Mouse (Mus musculus) adrenal gland (tissue): ENCODE measurements at regions not wholly inside any gene's neighbourhood (a gene's known extent, or its start where the extent isn't known, plus 50 kb on each side); places are given as distances from the start of the nearest gene placed in this dataset.
"Not testable (repeated sequence)": the region's sequence is repeated elsewhere in the genome, so short reads cannot be mapped to it uniquely, and the experiment has no call there.

ENCODE experiments used
- intact Hi-C: fragments of 180-260 bp; cut with DNase I; formaldehyde crosslinking; loops from one replicate; pipeline ENCODE4 v1.15.1; 2025

DNA sequence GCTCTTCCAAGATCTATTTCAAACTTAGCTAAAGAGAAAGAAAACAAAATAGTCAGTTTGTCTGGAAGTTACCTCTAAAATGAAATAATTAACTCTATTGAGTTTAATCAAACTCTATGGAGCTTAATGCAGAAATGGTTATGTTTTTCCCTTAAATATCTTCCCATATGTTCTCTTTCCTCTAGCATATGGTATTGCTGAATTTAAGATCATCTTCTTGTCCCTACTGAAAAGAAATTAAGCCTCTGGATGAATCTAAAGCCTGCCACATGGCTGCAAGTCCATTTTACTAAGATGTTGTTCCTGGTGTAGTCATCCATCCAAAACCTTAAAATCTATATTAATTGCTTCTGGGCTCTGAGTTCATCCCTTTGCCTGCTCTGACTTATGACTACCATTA, 513.0 kb upstream of the Pdzrn3 start:
- intact Hi-C loops, result no loop called here

DNA sequence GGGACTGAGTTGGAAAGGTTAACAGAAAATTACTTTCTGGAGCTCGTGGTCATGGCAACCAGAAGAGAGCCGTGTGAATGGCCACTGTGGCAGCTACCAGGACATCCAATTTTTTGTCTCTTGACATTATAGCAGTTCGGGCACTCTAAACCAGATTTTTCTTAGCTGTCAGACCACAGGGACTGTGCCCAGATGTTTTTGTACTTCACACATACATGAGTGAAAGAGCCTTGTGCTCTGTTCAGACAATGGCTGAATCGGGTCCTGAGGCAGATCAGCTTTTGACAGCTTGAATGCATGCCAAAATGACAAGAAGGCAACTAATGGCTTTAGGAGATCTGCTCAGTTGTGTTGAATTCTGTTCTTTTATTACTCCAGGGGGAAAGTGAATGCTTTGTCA, 505.2 kb upstream of the Pdzrn3 start:
- intact Hi-C loops, result no loop called here

DNA sequence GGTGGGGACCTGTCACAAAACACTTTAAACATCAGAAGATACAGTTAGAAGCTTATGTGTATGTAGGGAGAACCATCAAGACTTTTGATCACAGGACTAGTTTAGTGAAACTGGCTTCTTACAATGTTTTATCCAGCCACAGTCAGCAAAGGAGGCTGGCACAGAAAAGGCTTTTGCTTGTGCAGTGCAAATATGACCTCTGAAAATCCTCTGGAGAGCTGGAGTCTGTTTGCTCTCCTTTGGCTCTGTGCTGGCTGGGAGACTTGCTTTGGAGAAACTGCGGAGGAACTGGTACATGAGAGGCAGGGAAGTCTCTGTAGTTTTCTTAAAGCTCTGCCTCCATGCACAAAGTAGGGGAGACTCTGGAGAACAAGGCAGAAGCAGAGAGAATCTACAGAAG, 497.2 kb upstream of the Pdzrn3 start:
- intact Hi-C loops, result no loop called here

DNA sequence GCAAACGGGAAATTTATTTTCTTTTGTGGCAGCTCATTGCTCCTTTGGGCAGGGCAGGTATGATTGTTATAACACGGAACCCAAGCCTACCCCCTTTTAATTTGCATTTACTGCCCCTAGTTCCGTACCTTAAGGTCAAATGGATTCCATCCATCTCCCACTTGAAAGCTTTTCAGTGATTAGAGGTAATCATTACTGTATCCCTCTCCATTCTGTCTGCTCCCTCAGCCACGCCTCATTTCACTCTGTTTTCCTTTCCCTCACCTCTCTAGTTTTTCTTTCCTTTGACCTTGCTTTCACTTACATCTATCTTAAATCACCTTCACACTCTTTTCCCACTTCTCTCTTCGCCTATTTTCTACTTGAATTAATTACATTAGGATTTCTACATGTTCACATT, 481.2 kb upstream of the Pdzrn3 start:
- intact Hi-C loops, result no loop called here

DNA sequence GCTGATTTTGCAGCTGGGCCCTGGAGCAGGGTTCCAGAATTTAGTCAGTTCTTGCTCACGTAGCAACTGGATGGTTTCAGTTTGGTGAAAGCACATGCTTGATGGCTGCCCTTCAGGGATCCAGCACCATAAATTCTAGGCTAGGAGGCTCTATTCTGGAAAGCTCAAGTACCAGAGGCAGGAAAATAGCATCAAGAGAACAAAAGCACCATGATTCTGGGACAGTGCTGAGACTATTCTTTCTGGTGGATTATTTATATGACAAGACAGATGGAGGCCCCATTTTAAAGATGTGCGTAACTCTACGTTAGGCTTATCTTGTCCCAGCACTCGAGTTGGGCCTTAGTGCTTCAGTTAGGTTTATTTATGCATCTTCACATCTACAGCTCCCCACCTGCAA, 463.0 kb upstream of the Pdzrn3 start:
- intact Hi-C loops, result no loop called here

DNA sequence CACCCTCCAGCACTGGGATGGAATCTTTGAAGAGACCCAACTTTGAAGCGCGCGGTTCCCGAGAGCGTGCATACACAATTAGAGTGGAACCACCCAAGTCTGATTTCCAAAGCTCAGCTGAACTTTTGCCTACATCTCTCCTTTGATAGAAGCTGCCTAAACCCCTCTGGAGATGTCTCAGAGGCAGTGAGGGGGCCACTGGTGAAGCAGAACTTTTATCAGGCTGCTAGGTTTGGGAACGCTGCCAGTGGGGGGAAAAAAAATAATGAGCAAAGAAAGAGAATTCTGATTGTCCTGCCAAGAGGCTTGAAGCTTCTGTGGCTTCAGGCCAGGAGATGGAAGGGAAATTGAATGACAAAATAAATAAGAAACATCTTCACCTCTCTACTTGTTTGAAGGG, 459.9 kb upstream of the Pdzrn3 start:
- intact Hi-C loops, result no loop called here

DNA sequence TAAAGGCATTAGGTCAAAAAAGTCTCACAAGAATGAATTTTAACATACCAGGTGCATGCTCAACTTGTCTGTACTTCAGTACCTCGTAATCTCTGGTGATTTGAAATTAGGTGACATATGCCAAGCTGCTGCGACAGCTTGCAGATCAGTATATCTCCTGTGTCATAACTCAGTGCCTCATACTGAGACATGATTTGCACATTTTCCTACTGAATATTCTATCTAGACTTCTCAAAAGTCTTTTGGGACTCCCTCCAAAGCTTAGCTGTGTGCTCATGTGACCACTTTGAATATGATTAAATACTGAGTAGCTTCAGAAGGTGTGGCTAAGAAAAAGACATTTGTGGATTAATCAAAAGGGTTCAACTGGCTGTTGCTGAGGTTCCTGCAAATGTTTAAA, 416.3 kb upstream of the Pdzrn3 start:
- intact Hi-C loops, result no loop called here

DNA sequence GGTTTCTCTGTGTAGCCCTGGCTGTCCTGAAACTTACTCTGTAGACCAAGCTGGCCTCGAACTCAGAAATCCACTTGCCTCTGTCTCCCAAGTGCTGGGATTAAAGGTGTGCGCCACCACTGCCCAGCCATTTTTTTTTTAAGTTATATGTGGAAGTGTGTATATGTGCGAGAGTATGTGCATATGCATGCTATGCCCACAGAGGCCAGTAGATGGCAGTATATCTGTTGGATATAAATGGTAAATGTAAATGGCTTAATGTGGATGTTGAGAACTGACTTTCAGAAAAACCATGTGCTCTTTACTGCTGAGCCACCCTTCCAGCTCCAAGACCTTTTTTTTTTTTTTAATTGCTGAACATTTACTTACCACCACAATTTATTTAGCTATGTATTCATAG, 400.2 kb upstream of the Pdzrn3 start:
- intact Hi-C loops, result no loop called here

DNA sequence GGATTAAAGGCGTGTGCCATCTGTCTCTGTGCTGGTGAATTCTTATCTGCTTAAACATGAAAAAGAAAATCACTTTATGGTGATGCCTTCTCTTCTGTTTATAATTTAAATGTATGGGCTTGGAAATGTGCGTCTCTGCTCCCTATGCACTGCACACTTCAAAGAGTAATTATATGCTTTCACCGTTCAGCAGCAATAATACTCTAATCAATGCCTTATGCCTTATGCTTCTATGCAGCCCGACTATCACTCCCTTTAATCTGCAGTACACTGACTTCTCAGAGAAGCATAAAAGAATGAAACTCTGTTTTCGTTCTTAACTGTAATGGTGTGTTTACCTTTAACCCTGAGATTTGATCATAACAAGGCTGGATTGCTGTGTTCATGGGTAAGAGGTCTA, 395.5 kb upstream of the Pdzrn3 start:
- intact Hi-C loops, result no loop called here

DNA sequence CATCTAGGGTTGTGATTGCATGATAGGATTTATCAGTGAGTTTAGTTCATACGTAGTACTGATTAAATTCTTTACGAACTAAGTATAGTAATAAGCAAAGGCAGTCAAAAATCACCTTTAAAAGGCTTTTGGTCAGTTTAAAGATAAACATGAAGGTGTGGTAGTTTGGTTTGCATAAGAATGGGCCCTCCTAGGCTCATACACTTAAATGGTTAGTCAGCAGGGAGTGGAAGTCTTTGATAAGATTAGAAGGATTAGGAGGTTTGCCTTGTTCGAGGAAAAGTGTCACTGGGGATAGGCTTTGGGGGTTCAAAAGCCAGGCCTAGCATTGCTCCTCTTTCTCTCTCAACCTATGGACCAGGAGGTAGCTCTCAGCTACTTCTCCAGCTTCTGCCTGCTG, 357.4 kb upstream of the Pdzrn3 start:
- intact Hi-C loops, result no loop called here

DNA sequence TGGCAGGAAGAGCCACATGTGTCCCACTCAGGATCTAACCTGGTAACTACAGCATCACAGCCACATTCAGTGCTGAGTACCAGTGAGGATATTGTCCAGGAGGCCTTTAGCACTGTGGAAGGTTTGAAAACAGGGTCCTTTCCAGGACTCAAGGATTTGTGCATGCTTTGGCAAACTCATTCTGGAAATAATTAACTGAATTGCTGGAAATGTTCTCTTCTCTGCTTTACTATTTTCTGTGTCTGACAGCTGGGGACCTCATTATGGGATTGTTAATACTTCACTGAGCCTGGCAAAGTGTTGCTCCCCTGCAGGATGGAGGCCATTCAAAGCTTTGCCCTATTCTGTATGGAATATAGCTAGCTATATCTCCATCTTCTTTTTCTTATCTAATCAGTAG, 342.8 kb upstream of the Pdzrn3 start:
- intact Hi-C loops, result no loop called here

DNA sequence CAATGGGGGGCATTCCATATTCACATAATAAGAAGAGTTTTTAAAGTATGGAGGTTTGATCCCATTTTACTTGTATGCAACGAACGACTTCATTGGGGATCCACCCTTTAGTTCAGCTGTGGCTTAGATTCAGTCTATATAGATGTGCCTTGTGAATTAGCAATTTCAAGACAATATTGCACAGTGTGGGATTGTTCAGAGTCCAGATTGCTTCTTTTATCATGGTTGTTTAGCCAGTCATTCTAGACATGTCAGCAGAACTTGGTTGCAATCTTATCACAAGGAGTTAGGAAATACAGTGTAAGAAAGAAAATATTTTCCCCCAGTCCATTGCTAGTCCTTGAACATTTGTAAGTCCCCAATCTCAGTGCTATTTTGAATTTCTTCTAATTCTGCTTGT, 312.0 kb upstream of the Pdzrn3 start:
- intact Hi-C loops, result no loop called here

DNA sequence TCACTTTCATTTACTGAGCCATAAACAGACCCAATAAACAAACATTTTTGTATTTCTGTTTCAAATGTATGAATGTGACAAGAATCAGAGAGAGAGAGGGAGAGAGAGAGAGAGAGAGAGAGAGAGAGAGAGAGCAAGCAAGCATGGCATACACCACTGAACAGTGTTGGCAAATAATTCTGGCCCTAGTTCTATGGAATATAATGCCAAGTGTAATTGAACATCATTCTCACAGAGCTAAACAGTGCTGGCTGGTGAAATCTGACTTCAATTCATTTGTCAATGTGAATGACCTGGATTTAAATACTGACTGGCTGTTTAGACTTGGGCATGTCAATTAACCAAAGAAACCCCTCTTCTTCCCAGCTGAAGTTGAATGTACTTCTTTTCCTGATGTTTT, 308.9 kb upstream of the Pdzrn3 start:
- intact Hi-C loops, result no loop called here

DNA sequence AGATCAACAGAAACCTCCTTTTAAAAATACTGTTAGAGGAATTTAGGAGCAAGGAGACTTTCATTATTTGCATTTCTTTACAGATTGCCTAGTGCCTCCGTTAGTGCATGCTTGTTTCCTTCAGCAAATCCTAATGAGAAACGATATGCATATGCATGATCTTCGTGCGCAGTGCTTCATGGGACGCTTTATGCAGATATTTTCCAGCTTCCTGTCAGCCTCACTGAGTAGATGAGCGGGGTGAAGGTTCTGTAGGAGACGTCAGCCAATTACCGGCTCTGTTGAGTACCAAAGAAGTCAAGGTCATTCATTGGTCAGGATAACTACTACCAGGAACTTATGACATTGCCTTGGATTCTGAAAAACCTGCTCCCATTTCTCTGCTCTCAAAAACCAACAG, 308.0 kb upstream of the Pdzrn3 start:
- intact Hi-C loops, result no loop called here

DNA sequence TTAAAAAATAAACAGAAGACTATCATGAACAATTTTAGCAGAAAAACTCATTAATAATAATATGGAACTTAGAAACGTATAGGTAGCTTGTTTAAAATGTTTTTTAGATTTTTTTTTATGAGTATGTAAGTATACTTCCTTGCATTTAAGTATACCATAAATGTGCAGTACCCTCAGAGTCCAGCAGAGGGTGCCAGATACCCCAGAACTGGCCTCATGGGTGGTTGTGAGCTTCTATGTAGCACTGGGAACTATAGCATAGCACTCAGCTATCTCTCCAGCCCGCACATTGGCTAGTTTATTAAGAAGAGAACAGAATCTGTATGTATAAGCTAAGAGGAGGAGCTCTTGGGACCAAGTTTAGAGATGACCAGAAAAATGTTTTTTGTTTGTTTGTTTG, 306.7 kb upstream of the Pdzrn3 start:
- intact Hi-C loops, result no loop called here

DNA sequence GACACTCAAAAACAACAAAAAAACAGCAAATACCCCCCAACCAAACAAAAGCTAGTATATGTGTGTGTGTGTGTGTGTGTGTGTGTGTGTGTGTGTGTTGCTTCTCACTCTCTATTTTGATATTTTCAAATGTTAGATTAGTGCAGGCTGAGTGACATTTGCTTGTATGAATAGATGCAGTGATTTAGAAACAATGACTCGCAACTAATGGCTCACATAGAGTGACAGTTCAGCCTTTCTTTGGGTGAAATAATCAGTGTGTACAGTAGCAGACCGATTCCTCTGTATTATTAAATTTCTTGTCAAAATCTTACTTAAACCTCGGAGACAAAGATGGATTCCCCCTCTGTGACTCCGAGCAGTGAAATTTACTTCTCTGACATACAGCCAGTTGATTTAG, 297.1 kb upstream of the Pdzrn3 start:
- intact Hi-C loops, result no loop called here

DNA sequence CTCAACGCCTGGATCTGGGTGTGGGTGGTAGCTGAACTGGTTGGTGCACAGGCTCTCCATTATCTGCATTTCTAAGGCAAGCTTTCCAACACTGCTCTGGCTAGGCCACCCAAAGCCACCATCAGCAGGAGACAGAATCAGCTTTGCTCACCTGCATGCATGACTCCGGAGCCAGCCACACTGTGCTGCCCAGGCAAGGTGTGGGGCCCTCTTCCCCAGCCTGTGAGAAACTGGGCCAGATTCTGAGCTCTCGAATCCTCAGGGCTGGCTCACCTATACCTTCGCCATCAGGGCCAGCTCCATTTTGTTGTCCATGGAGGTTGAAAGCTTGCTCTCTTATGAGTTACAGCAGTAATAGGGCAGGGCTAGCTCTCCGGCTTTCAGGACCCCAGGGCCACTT, 293.1 kb upstream of the Pdzrn3 start:
- intact Hi-C loops, result no loop called here

DNA sequence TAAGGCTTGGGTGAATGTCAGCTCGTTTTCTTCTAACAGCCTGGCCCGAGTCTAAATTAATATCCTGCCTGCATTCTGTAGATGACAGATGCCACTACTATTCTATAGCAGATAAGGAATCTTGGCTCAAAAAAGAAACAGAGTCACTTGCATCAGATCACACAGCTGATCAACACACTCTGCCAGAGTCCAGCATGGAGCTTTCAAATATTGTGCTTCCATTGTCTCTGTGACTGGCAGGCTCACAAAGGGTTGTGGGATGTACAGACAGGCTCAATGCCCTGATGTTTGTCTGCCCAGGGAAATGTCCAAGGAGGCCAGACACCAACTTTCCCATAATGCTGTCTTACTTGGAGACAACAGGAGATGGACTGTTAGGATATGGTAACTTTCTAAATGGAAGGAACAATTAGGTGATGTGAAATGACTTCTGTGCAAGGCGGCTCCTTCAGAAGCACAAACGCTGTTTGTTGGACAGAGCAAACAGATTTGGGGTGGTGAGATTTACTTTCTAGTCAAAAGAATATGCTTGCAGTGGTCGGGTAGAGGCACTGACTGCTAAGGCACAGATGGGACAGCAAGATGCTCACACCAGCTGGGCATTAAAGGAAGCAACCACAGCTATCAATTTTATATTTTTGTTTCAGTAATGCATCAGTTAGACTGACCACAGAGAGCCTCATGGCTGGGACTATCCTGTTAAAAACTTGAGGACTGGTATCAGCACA, 291.6 kb upstream of the Pdzrn3 start:
- intact Hi-C loops, result no loop called here

DNA sequence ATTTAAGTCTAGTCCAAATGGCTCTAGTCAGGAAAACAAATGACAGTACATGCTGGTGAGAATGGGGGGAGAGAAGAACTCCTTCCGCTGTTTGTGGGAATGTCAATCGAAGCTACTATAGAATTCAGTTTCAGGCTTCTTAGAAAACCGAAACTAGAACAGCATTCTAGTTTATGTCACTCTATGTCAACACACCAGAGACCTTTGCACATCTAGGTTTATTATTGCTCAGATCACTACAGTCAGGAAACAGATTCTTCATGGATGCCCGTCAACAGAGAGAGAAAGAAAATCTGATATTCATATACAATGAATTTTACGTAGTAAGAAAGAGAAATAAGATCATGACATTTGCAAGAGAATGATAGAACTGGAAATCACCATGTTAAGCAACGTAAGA, 276.7 kb upstream of the Pdzrn3 start:
- intact Hi-C loops, result no loop called here

DNA sequence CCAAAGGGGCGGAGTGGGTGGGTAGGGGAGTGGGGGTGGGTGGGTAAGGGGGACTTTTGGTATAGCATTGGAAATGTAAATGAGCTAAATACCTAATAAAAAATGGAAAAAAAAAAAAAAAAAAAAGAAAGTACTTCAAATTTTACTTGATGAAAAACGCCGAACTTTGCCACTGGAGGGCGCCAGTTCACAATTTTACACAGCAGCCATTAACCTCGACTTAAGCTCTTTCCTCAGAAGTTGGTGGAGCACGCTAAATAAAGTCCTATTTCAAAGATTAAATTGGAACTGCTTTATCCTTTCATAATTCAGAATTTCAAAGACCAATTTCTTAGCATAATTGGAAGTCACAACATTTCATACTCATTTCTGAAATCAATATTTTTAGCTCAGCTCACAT, 272.7 kb upstream of the Pdzrn3 start:
- intact Hi-C loops, result not testable (repeated sequence)

DNA sequence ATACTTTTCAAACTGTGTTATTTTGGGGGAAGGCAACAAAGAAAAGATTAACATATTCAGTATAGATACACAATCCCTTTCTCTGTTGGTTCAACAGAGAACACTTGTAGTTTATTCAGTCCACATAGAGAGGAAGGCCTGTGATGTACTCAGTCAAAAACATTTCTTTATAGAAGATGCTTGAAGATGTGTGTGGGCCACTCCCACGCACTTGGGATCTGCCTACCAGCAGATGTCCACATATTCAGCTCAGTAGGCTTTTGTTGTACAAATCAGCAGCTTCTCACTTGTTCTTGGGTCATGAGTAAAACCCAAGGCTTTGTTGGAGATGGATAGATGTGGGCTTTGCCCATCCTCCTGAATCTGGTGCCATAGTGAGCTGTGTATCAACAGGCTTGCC, 239.6 kb upstream of the Pdzrn3 start:
- intact Hi-C loops, result loop anchor here (5.0 kb wide), 1 partner anchor 350 kb away; no protein-coding TSS in a partner anchor

DNA sequence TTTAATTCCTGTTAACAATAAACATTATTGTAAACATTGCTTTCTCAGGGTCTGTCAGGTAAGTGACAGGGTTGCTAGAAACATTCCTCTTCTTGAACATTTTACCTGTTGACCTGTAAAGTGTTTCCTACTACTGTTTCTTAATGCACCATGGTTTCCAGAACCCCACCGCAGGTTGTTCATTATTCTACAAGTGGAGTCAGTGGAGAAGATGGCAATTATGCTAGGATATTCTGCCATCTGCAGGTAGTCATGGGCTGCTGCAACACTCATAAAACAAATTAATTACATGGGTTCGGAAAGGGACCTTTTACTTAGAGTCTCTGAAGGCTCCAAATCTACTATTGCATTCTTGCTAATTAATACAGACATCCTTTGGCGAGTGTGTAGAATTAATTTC, 239.1 kb upstream of the Pdzrn3 start:
- intact Hi-C loops, result loop anchor here (5.0 kb wide), 1 partner anchor 349 kb away; no protein-coding TSS in a partner anchor

DNA sequence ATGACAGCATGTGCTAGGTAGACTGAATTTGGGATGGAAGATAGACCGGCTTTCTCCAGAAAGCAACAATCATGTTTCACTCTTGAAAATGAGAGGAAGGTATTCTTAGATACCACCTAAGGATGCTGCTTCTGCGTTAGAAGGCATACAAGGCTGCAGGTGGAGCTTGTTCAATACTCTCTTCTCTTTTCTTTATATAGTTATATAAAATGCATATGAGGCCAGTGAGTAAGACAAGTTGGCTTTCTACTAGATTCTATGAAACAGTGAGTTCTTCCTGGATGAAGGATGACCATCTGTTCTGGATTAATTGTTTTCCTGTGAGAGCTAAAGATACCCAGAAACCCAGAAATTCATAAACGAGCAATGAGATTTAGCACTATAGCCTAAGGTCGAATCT, 231.3 kb upstream of the Pdzrn3 start:
- intact Hi-C loops, result no loop called here

DNA sequence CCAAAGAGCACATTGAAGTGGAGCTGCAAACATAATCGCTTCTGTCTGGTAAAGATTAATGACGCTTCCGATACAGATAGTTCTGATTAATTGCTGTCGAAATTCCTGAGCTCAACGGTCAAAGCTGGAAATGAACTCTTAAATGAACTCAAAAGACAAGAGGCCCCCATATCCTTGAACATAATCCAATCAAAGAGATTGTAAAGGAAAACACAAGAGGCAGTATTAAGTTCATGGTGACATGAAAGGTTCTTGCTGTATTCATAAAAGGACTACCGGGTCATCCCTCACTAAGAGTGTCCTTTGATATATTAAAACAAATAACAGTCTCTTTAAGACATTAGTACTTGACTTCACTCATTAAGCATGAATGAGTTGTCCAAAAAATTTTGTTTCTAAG, 225.4 kb upstream of the Pdzrn3 start:
- intact Hi-C loops, result no loop called here
